Mouse (Mus musculus) activated CD4-positive, CD25-positive, alpha-beta regulatory T cell, adult 4 months (primary cell): ENCODE data around the gene Tut4. TPM values are rescaled to one million over a fixed set of nuclear protein-coding genes. Genes with fewer than 3 reads are reported as not detected.

Source experiments
- ATAC-seq: one replicate; pipeline ENCODE4 v1.8.0; 2017
- polyA plus RNA-seq, 2 experiments: library from polyadenylated mRNA; unstranded; fragments of 100-300 nt; shearing (Covaris generic); gene quantifications; one replicate each; pipeline ENCODE4 v1.2.1; 2017

Gene Tut4
- 10 to 100 TPM; 56.1 to 74.4 TPM for polyA plus RNA-seq

DNA sequence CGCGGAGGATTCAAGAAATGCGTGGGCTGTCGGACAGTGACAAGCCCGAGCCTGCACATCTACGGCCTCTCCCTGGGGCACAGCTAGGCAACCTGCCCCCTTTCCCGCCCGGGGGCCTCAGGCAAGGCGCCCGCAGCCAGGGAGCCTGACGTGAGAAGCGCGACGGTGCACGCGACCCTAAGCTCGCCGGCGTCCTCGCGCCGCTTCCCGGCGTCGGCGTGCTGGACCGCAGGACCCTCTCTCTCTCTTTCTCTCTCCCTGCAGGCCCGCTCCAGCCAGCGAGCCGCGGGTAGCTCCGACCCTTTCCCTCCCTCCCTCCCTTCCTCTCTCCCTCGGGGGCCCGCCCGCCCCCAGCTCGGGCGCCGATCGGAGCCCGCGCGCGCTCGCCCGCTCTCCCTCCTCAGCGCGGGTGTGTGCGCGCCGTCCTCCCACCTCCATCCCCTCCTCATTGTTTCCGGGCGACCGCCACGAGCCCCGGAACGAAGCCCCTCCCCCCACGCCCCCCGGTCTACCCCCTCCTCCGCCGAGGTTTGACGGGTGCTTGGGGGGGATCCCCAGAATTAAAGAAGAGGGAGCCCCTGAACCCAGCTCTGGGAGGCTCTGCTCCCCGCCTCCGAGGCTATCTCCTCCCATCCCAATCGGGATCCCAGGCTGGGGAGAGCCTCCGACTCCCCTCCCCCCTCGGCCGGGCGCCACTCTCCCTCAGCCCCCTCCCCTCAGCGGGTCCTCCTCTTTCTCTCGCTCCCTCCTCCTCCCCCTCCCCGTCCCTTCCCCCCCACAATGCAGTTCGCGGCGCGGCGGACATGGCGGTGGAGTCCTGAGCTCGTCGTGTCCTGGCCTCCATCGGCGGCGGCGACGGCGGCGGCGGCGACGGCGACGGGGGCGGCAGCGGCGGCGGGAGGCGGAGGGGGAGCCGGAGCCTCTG lies at the start of gene Tut4:
Gene Tut4 (plus strand): TSS at position 196 of the 925 bp plus-strand sequence.
- ATAC-seq, result peak; percentile 12

DNA sequence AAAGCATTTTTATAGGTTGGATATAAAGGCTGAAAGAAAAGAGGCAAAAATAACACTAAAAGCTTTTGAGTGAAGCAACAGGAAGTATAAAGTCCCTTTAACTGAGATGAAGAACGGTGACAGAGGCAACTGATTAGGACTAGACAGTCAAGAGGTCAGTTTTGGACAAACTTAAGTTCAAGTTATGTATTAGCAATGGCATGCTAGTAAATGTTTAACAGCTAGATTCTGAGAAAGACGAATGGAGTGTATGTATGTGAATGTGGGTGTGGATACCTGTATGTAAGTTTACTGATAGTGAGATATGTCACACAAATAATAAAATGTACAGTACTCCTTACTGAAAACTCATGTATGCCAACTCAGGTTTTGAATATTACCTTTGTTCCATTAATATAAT lies 34.6 kb upstream of the Tut4 start:
- ATAC-seq, result no peak

DNA sequence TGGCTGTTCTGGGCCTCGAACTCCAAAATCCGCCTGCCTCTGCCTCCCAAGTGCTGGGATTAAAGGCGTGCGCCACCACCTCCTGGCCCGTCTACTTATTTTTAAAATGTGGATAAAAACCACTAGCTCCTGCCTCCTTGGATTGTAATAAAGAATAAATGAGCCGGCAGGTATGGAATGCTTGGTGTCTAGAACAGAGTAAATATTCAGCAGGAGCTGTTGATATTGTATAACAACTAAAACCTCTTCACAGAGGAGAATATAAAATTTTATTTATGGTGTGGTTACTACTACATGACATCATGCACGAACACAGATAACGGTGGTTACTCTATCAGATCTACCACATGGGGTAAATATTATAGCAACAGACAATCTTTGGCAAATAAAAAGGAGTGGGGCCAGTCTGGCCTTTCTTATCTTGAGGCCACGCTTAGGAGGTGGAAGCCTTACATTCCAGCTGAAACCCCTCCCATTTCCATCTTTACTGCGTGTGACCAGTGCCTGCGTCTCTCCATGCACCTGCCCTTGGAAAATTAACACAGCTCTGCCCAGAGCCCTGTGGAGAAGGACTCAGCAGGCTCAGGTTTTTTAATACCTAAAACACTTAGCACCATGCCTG lies 31.4 kb upstream of the Tut4 start:
- ATAC-seq, result no peak

DNA sequence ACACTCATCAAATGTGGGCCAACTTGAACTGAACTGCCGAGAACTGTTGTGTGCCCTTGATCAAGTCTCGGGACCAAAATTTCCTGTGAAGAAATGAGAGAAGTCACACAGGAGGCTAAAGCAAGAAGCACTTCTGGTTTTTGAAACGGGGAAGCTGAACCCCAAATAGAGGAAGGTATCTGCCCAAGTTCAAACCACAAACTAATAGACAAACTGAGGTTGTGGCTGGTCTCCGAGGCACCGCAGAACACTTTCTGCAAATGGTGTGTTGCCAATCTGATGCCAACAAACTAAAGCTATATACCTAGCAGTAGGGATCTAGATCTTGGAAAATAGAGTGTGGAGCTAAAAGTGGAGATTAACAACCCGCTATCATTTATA lies 30.9 kb upstream of the Tut4 start:
- no peak for ATAC-seq

DNA sequence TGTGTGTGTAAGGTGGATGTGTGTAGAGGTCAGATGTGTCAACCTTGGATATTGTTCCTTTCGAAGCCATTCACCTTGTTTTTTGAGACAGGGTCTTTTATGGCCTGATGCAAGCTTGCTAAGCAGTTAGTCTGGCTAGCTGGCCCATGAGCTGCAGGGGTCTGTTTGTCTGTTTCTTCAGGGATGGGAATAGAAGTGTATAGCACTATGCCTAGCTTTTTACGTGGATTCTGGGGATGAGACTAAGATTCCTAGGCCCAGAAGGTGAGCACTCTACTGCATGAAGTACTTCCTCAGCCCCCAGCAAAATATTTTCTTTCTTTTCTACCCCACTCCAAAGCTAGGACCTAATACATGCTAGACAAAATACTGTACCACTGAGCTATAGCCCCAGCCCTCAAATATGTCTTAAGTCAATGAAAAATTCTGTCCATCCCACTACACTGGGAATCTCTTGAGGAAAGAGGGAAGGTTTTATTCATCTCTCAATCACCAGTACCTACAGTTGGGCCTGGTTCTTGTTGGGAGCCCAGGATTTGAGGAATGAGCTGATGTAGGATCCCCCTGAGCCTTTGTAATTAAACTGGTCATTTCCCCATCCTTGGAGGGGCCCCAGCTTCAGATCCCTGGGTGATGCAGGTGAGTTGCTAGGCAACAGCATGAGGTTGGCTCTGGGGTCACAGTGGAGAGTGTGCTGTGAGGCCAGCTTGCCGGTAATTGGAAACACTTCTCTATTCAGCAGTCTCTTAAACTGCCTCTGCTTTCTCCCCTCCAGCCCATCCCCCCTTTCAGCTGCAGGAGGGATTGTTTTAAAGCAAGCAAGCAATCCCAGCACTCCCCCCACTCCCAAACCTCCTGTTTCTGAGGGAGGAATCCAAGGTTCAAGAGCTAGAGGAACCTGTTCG lies 28.3 kb upstream of the Tut4 start:
- ATAC-seq, result no peak

DNA sequence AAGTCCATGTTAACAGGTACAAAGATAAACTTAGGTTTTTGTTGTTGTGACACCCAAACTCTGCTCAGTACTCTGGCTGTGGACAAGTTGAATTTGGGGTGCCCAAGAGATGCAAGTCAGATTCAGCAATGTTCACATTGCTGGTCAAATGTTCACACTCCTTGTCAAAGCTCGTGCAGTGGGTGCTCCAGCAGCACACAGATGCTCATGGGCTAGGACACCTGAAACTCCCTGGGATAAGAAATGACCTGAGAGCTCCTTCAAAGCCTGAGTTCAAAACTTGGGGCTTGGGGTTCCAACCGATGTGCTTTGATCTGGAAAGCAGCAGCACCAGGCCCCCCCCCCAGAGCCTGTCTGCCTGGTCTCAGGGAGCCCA lies 27.7 kb upstream of the Tut4 start:
- ATAC-seq, result no peak

DNA sequence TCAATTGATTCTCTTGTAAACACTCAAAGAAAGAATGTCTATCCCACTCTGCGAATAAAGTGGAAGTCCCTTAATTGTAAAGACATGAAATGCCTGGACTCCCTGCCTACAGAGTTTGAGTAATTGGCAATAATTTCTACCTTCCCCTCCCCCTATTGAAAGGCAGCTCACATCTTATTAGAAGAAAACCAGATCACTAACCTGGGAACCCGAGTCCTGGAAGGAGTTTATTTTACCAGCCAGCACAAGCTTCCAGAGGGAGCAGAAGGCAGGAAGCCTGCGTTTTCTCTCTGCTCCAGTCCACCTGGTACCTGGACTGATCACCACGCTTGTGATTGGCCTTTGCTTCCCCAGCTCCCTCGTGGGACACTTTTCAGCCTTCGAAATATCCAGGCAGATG lies 25.9 kb upstream of the Tut4 start:
- ATAC-seq, result no peak

DNA sequence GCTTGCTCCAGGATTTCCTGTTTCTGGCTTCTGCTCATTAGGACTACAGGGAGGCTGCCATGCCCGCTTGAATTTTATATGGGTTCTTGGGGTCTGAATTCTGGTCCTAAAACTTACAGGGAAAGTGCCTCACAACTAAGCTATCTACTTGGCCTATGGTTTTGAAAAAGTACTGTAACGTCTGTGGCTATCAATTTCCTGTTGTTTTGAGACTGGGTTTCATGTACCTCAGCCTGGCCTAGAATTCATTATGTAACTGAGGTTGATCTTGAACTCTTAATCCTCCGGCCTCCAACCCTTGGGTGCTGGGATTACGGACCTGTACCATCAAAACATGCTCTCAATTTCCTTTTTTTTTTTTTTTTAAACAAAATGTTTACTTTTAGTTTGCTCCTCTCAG lies 25.0 kb upstream of the Tut4 start:
- peak; percentile 57 for ATAC-seq

DNA sequence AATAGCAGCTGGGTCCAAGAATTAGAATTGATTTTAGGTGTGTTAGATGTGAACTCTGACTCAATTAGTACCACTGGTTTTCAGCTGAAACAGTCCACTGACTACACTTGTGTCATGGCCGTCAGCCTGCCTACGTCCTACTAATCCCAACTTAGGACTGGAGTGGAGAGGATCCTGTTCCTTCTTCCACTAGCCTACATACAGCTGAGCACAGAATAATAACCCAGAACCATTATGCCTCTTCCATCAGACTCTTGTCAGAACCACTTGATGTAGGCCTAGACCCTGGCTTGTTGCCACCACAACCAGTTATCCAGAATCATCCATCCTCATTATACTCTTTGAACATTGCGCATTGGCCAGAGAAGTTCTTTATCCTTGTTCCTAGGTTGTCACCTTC lies 24.4 kb upstream of the Tut4 start:
- ATAC-seq, result no peak

DNA sequence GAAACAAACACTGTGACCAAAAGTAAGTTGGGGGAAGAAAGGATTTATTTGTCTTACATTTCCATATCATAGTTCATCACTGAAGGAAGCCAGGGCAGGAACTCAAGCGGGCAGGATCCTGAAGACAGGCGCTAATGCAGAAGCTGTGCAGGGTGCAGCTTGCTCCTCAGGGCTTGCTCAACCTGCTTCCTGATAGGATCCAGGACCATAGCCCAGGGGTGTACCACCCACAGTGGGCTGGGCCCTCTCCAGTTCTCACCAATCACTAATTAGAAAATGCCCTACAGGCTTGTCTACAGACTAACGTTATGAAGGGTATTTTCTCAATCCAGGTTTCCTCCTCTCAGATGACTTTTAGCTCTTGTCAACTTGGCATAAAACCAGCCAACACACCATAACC lies 23.6 kb upstream of the Tut4 start:
- no peak for ATAC-seq

DNA sequence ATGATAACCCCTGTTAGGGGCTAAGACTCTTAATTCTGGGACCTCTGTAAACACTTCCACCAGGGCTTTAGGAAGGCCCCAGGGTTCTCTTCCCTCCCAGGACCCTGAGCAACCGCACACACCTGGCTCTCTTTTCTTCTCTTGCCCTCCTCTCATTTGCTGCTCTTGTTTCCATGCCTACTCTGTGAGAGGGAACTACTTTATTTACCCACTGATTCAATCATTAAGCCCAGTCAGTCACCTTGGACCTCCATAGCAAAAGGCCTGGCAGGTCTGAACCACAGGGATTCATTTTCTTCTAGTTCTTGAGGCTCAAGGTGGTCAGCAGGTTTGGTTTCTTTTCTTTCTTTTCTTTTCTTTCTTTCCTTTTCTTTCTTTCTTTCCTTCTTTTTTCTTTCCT lies 23.0 kb upstream of the Tut4 start:
- no peak for ATAC-seq

DNA sequence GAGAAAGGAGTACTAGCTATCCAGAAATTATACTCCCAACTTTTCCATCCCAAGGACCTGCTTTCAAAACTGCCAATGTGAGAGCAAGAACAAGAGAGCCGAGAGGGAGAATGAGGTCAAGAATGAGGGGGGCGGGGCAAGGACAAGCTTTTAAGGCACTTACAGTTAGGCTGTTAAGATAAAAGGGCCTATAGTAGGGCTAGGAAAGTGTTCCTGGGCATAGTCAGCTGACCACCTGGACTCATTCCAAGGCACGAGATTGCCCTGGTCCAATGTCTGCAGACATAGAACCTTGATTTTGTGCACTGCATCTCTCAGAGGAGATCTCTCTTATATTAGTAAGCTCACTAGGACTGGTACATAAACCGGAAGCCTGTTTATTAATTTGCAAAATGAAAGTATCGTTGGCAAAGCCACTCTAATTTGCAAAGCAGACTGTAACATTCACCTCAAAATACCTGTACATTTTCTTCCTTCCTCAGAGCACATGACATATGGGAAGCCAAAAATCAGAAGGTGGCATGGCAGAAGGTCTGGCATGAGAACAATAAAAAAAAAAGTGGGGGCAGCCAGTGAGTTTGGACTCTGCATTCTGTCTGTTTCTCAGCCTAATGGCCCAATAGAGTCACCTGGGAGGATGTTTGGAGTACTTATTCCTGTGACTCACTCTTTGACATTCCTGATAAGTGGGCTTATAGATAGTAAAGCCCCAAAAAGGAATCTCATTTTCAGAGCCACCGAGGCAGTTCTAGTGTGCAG lies 21.0 kb upstream of the Tut4 start:
- no peak for ATAC-seq

DNA sequence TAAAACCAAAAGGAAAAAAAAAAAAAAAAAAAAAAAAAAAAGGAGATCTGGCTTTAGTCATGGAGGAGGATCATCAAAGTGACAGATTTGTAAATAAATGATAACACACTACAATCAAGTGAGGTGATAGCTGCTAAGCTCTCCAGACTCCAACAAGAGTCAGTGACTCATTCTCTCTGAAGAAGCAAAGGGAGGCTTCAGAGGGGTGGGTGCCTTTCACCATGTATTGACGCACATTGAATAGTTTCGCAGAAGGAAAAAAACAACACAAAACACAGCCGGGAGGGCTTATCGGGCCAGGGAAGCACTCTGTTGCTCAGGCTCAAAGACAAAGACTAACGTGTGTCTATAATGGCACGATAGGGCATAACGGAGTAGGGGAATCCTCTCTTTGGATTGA lies 11.1 kb upstream of the Tut4 start:
- no peak for ATAC-seq

DNA sequence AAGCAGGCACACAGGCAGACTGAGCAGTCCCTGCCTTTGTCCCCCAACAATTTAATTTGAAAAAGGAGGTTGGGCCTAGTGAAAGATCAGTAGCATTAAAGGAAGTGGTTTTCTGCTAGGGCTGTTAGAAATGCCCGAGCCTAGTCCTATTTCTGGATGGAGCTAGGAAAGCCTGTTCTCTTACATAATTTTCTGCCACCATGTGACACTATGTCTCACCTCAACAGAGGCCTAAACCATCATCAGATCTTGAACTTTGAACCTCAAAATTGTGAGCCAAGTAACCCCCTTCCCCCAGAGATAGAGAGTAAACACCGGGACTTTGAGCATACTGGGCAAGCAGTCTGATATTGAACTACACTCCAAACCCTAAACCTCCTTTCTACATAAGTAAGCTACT lies 3.2 kb upstream of the Tut4 start:
- no peak for ATAC-seq

DNA sequence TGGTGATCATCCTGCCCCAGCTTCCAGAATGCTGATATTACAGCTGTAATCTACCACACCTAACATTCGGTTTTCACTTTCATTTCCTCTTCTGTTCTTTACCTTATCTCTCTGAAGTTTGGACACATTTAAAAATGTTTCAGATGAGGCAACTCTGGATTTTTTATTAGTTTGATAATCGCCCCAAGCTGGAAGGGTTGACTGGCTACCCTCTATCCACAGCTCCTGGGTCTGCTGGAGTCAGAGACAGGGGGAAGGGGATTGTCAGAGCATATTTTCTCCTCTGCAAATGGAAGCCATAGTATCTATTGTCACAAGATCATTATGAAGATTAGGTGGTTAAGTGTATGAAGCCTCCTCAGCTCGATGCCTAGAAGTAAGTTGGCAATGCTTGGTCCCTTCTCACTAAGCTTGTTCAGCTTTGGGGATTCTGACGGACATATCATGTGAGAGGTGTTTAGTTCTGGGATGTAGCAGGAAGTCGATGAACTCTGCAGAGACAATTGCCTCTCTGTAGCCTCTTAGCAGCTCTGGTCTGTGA lies 955 bp upstream of the Tut4 start:
- ATAC-seq, result peak; percentile 11

DNA sequence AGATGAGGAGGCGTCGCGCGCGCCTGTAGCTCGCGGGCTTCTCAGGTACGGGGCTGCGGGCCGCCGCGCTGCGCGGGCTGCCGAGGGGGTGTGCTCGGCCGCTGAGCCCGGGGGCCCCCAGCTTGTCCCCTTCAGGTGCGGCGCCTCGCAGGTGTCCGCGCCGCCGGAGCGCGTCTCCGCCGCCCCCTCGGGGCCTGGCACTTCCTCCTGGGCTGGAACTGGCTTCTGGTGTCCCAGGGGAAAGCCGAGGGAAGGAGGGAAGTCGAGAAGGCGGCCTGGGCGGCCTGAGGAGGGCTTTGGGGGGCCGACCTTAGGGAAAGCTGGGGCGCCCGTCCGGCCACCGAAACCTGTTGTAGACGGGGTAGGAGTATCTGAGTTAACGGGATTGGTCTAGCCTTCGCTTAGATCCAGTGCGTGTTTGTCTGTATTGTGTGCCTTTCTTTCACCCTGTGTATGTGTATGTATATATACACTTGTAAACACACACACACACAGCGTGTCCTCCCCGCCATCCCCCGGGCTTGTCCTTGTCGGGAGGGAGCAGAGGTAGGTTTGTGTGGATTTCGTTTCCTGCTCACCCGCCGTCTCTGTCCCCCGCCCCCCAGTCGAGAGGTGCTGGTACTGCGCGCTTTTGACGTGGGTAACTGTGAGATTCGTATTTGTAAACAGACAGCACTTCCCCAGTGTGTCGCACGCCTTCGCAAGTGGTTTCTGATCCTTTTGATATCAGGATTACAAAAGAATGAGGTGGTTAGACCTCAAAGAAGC lies 1.1 kb downstream of the Tut4 start:
- peak; percentile 88 for ATAC-seq

DNA sequence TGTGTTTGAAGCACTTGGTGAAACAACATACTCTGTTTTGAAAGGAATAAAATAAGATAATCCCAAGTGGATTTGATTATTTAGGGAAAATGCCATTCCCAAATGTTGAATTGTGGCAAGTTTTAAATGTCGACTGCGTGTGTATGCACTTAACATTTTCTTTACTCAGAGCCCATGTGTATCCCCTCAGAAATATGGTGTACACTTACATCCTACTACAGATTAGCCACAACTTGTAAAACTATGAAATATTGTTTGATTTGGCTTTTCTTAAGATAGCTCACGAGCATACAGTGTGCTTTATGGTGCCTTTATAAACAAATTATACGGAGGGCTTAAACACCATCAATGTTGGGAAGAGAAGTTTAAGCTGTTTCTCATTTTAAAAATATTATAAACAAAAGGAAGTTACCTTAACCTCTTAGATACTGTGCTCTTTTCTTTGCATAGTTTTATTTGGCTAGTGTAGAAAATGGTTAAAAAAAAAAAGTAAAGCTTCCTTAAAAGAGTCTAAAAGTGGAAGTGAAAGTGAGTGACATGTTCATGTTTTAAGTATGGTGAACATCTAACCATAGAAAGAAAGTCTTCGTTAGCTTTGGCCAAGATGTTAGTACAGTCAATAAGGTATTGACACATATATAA lies 2.2 kb downstream of the Tut4 start:
- no peak for ATAC-seq

DNA sequence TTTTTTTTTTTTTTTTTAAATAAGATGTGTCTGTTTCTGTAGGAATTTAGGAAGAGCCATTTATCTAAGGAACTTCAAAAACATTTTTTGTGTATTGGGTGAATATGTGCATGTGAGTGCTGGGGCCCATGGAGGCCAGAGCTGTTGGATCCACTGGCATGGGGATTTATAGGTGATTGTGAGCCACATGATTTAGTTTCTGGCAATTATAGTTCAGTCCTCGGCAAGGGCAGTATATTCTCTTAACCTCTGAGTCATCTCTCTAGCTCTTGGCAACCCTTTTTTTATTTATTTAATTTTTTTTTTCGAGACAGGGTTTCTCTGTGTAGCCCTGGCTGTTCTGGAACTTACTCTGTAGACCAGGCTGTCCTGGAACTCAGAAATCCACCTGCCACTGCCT lies 14.4 kb downstream of the Tut4 start:
- ATAC-seq, result no peak

DNA sequence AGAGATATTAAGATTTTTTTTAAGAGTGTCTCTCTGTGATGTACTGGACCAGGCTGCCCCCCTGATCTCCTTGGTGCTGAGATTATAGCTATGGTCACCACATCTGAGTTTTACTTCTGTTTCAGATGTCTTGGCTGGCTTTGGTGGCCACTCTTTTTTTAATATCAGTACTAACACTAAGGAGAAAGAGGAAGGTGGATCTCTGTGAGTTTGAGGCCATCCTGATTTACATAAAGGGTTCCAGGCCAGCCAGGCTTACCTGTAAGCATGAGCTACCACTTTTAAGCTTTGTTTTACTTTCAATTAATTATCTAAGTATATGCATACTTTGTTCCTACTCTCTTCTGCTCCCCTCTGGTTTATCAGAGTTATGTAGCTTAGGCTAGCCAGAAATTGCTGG lies 23.6 kb downstream of the Tut4 start:
- no peak for ATAC-seq

DNA sequence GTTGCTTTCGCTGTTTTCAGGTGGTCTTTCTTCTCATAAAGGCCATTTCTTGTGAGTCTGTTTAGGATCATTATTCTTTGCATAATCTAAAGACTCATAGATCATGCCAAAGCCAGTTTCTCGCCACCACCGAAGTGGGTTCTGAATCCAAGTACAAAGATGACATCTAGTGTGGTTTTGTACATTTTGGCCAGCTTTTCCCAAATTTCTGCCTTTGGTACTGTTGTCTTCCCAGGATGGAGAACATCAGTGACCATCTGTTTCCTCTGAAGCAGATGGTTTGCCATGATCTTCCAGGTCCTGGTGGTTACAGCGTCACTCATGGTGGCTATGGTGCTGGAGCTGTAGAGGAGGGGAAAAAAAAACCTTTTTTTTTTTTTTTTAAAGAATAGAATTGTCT lies 25.0 kb downstream of the Tut4 start:
- ATAC-seq, result no peak

DNA sequence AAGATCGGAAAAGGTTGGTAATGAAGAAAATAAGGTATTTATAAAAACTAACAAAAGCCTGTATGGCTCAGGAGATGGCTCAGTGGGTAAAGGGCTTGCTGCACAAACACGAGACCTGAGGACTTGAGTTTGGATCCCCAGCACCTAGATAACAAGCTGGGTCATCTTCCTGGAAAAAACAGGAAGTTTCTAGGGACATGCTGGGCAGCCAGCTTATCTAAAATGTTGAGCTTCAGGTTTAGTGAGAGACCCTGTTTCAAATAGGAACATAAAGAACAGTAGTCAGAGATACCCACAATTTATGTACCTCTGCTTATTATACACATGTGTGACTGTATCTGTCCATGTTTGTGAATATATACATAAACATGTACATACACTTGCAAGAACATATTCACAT lies 43.8 kb downstream of the Tut4 start:
- ATAC-seq, result no peak
